Mouse (Mus musculus): ENCODE results near the gene Krtap21-1.

Gene Krtap21-1

DNA sequence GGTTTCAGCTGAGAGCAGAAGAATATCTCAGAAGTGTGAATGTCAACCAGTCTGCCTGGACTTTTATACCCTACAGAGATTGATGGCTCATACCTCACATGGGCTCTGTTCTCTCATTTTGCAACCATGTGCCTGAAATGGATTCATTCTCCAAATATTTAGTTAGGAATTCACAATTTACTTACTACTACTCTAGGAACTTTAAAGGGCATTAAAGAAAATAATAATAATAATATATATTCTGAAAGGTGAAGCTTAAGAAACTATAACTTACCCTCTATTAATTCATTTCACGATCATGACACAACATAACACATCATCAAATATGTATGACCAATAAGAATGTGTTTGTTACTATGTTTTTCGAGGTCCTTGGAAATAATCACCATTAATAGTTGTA is at the start of gene Krtap21-1:
Gene Krtap21-1 (minus strand): TSS at position 101 of the 400 bp plus-strand sequence.
- DNase-seq (ENCODE audit: low spot score) = no peak

DNA sequence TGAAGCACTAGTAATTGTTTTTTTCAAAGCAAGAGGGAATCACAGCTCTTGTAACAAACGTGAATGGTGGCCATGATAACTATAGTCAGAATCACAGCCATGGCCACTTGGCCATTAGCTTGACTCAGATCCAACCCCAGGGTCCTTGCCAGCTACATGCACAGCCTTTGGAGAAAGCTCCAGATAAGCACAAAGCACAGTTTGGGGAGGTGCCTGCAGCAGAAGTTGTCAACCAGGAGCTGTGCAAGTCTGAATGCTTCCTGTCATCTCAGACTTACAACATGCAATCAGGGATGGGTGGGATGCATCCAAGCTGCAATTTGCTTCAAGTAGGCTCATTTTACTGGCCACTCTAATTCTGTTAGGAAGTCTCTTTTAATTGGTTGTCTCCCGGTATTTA is 25.9 kb upstream of the Krtap21-1 start:
- no peak for DNase-seq (ENCODE audit: low spot score)

DNA sequence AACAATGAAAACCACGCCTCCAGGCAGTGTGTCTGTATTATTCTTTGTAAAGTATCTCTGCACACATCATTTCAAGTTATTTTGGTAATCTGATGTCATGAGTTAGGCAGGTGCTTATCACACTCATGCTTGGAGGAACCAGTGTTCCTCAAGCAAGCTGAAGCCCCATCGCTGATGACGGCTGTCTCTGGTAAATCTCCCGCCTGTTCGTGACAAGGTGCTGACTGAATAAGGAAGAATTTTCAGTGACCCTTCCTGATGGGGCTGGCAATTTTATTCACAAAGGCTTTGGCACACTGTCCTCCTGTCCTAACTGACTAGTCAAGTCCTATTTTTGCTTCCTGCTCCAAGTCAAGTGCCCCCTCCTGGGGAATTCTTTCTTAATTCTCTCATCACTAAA is 21.6 kb upstream of the Krtap21-1 start:
- DNase-seq (ENCODE audit: low spot score) = no peak

DNA sequence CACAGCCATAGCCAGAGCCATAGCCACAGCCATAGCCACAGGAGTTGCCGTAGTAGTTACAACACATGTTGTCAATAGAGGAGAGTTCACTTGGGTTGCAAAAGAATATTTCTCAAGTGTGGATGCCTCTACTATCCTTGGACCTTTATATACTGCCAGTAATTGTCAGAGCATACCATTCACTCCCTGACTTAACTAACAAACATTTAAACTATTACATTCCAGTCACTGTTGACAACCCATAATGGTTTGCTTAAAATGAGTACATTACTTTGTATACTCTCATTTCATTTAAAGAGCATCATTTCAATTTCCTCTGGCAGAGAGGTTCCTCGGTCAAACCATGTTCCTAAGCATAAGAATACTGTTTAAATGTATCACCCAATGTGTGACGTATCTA is 16.3 kb upstream of the Krtap21-1 start, which contains the start of gene Krtap6-2:
Gene Krtap6-2 (minus strand): TSS at position 101 of the 400 bp plus-strand sequence.
- DNase-seq (ENCODE audit: low spot score) = no peak

DNA sequence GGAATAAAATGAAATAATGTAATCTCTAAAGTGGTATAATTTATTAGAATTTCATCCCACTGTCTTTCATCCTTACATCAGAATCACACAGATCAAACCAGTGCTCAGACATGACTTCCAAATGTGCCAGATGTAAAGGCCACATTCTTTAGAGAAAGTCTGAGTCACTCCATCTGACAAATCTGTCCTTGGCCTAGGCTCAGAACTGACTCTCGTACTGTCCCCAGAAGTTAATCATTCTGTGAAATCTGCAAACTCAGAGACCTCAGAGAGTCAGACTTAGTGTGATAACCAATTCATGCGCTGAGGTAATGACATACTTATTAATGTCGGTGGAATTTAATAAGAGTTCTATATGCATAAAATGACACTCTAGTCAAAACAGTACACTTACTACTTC is 12.6 kb upstream of the Krtap21-1 start:
- DNase-seq (ENCODE audit: low spot score) = no peak

DNA sequence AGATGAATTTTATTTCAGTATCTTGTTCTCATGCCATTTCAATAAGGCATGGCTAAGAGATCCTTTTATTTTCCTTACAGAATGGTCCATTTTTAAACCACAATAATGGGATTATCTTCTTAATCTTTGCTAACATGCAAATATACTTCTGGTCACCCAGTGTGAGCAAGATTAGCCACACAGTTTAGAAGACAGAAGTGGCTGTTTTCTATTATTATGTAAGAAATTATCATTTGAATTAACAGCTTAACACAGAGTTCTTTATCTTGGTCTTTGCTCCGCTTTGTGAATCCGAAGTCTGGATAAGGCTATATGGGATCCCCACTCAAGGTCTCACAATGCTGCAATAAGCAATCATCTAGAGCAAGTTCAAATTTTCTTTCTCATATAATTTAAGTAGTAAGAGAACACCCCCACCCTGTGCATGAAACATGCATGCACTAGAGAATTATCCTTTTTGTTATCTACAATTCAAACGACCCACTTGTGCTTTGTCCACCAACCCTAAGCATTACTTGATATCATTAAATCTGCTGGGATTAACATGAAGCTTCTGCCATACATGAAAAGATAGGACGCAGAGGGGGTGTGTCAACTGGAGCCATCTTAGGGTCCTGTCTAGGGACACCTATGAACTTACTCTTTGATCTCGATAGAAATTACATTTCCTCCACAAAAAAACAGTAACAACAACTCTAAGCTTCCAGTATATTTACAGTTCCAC is 6.8 kb upstream of the Krtap21-1 start:
- DNase-seq (ENCODE audit: low spot score) = no peak

DNA sequence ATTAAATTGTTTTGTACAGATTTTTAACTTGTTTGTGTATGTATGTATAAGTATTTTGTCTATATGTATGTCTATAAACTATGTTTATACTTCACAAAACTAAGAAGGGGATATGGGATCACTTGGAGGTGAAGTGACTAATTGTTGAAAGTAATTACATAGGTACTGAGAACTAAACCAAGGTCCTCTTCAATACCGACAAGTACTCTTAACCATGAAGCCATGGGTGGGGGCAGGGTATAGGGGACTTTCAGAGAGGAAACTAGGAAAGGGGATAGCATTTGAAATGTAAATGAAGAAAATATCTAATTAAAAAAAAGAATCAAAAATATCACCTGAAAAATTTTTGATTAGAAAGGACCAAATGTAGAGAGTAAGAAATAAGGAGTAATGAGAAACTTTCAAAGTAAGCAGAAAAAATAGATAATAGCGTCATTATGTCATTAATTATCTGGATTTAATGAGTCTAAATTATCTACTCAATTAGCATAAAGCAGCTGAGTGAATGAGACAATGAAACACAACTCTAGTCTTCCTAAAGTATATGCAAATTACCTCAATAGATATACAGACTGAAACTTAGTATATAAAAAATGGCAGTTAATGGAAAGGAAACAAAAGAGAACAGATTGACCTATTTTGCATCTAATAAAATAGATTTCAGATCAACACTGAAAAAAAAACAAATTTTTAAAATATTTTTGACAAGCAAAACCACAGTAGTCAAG is 30.8 kb downstream of the Krtap21-1 start:
- DNase-seq (ENCODE audit: low spot score) = no peak
